ENCODE assay signal across 8 mouse cellular contexts in genomic region chr13:21166936-21167909, GRCm38 (mm10). TPM values are rescaled to one million over a fixed set of nuclear protein-coding genes. Genes with fewer than 3 reads are reported as not detected.
DNase-seq lines count a peak whose midpoint lies in the region; ATAC-seq and TF ChIP-seq lines count a peak whose summit lies in the region.

No protein-coding gene starts in this region.

- H3K27me3 ChIP-seq in forebrain, embryonic 11.5 days (ENCODE audit: control insufficient read depth, insufficient read depth, low read length) = no peaks in the 10 kb centered on the region
- no peaks in the 10 kb centered on the region for H3K27me3 ChIP-seq in heart, embryonic 16.5 days (ENCODE audit: control insufficient read depth, insufficient read depth, low read length)
- H3K27me3 ChIP-seq in neural tube, embryonic 14.5 days (ENCODE audit: control insufficient read depth, insufficient read depth, low read length) = no peaks in the 10 kb centered on the region
- no peaks in the 10 kb centered on the region for H3K27me3 ChIP-seq in thymus, adult 2 months (ENCODE audit: control insufficient read depth, insufficient read depth, low read length)

- H3K9me3 ChIP-seq in forebrain, embryonic 11.5 days (ENCODE audit: control insufficient read depth, low read length) = no peaks in the 10 kb centered on the region
- no peaks in the 10 kb centered on the region for H3K9me3 ChIP-seq in heart, embryonic 16.5 days (replicated peaks; ENCODE audit: control insufficient read depth, low read length)
- no peaks in the 10 kb centered on the region for H3K9me3 ChIP-seq in neural tube, embryonic 14.5 days (ENCODE audit: control insufficient read depth, low read length)

- no peak for TF ChIP-seq POLR2A in thymus, adult 2 months (IDR thresholded peaks at IDR 0.05; ENCODE audit: control insufficient read depth, extremely low read depth, insufficient read depth, low read length, poor library complexity)

- DNase-seq in ES-CJ7 (ENCODE audit: low read depth, low spot score) = peak; percentile 87
- DNase-seq in c-Kit-positive CD71-positive TER-119-negative erythroid progenitor cells, embryonic 14.5 days (ENCODE audit: low read depth) = peak; percentile 76
- DNase-seq in forebrain, embryonic 11.5 days (ENCODE audit: low spot score) = peak; percentile 87
- DNase-seq in kidney, postnatal 25 days = peak; percentile 77 to 83
- DNase-seq in lung, adult 18-20 months = peak; percentile 76 to 81
- DNase-seq in thymus, adult 2 months = peak; percentile 85

- H3K36me3 ChIP-seq in forebrain, embryonic 11.5 days (ENCODE audit: control insufficient read depth, insufficient read depth, low read length) = no peaks in the 10 kb centered on the region
- H3K36me3 ChIP-seq in heart, embryonic 16.5 days (ENCODE audit: control insufficient read depth, insufficient read depth) = no peaks in the 10 kb centered on the region
- H3K36me3 ChIP-seq in neural tube, embryonic 14.5 days (ENCODE audit: control insufficient read depth, insufficient read depth, low read length) = no peaks in the 10 kb centered on the region
- no peaks in the 10 kb centered on the region for H3K36me3 ChIP-seq in thymus, adult 2 months (ENCODE audit: control insufficient read depth, insufficient read depth, low read length)

- ATAC-seq in forebrain, embryonic 11.5 days (replicated peaks; ENCODE audit: low FRiP score) = peak; percentile 60
- ATAC-seq in heart, embryonic 16.5 days (replicated peaks; ENCODE audit: extremely low read depth, insufficient read depth, low FRiP score) = peak; percentile 56
- ATAC-seq in neural tube, embryonic 14.5 days (ENCODE audit: low read depth) = peak; percentile 54

- no peak for TF ChIP-seq CTCF in thymus, adult 2 months (IDR thresholded peaks at IDR 0.05; ENCODE audit: borderline replicate concordance, control insufficient read depth, extremely low read depth, insufficient read depth, low read length, poor library complexity)

- peak overlapping the region; percentile 50 for H3K4me3 ChIP-seq in forebrain, embryonic 11.5 days (ENCODE audit: low read depth, low read length)
- H3K4me3 ChIP-seq in heart, embryonic 16.5 days (ENCODE audit: low read length) = peak overlapping the region; percentile 77
- peak overlapping the region; percentile 54 for H3K4me3 ChIP-seq in neural tube, embryonic 14.5 days (ENCODE audit: low read depth, low read length)
- H3K4me3 ChIP-seq in thymus, adult 2 months (ENCODE audit: control insufficient read depth, insufficient read depth, low read length) = no peak overlapping the region

- H3K27ac ChIP-seq in forebrain, embryonic 11.5 days (ENCODE audit: low read depth, low read length) = no peak overlapping the region
- peak overlapping the region; percentile 63 for H3K27ac ChIP-seq in heart, embryonic 16.5 days (ENCODE audit: low read length)
- 0 out of 2 replicates have a peak overlapping the region, but pooled peaks have one; percentile 22 for H3K27ac ChIP-seq in neural tube, embryonic 14.5 days (ENCODE audit: low read depth, low read length)
- no peak overlapping the region for H3K27ac ChIP-seq in thymus, adult 2 months (ENCODE audit: control insufficient read depth, insufficient read depth, low read length)

- 2% methylated on average over 27 of the region's 27 CpGs for whole genome bisulfite sequencing in forebrain, embryonic 11.5 days
- 1% methylated on average over 27 of the region's 27 CpGs for WGBS in heart, embryonic 16.5 days
- under 1% methylated on average over 27 of the region's 27 CpGs for WGBS in neural tube, embryonic 14.5 days
- under 1% methylated on average over 27 of the region's 27 CpGs for WGBS in thymus, adult 2 months

- H3K4me2 ChIP-seq in forebrain, embryonic 11.5 days (ENCODE audit: low read depth, low read length, severe bottlenecking) = peak overlapping the region; percentile 50
- H3K4me2 ChIP-seq in heart, embryonic 16.5 days (ENCODE audit: low read depth, low read length) = peak overlapping the region; percentile 94
- peak overlapping the region; percentile 95 for H3K4me2 ChIP-seq in neural tube, embryonic 14.5 days (ENCODE audit: low read depth, low read length)

- H3K9ac ChIP-seq in forebrain, embryonic 11.5 days (ENCODE audit: low read length) = peak overlapping the region; percentile 55
- H3K9ac ChIP-seq in heart, embryonic 16.5 days (ENCODE audit: low read length) = peak overlapping the region; percentile 70
- no peak overlapping the region; the same call in 1 of the 2 replicates for H3K9ac ChIP-seq in neural tube, embryonic 14.5 days (replicated peaks; ENCODE audit: low read depth, low read length)

- peaks cover 3% of the 10 kb centered on the region; the same call in 1 of the 2 replicates for H3K4me1 ChIP-seq in forebrain, embryonic 11.5 days (replicated peaks; ENCODE audit: control insufficient read depth, insufficient read depth, low read length)
- H3K4me1 ChIP-seq in heart, embryonic 16.5 days (ENCODE audit: control insufficient read depth, insufficient read depth, low read length) = peaks cover 7% of the 10 kb centered on the region; the same call in 1 of the 2 replicates
- peaks cover 7% of the 10 kb centered on the region; the same call in 1 of the 2 replicates for H3K4me1 ChIP-seq in neural tube, embryonic 14.5 days (ENCODE audit: control insufficient read depth, insufficient read depth, low read length)
- H3K4me1 ChIP-seq in thymus, adult 2 months (replicated peaks; ENCODE audit: control insufficient read depth, insufficient read depth, low read length) = peaks cover 5% of the 10 kb centered on the region

RNA-seq across cellular contexts. Expression of gene Trim27, which starts 12.0 kb away (rescaled TPM):
- 178 and 183 TPM in 2 replicates for polyA plus RNA-seq in forebrain, embryonic 11.5 days (2014; fragmentation: Nextera tagmentation; extraction: Ambion mirVana)
- polyA plus RNA-seq in heart, embryonic 16.5 days (2015; fragmentation: Nextera tagmentation; extraction: Ambion mirVana) = 72.4 and 72.8 TPM in 2 replicates
- polyA plus RNA-seq in neural tube, embryonic 14.5 days (2014; fragmentation: Nextera tagmentation; extraction: Ambion mirVana) = 68.2 and 87.9 TPM in 2 replicates
- 131 and 200 TPM in 2 replicates for polyA plus RNA-seq in thymus, adult 2 months (2012; rRNA removed)

RNA-seq across cellular contexts. Expression of gene Olfr1368, which starts 21.6 kb away (rescaled TPM):
- not detected in 2 replicates for polyA plus RNA-seq in forebrain, embryonic 11.5 days (2014; fragmentation: Nextera tagmentation; extraction: Ambion mirVana)
- polyA plus RNA-seq in heart, embryonic 16.5 days (2015; fragmentation: Nextera tagmentation; extraction: Ambion mirVana) = not detected in 2 replicates
- not detected in 2 replicates for polyA plus RNA-seq in neural tube, embryonic 14.5 days (2014; fragmentation: Nextera tagmentation; extraction: Ambion mirVana)
- not detected in 2 replicates for polyA plus RNA-seq in thymus, adult 2 months (2012; rRNA removed)

RNA-seq across cellular contexts. Expression of gene Olfr263, which starts 37.8 kb away (rescaled TPM):
- not detected in 2 replicates for polyA plus RNA-seq in forebrain, embryonic 11.5 days (2014; fragmentation: Nextera tagmentation; extraction: Ambion mirVana)
- not detected in 2 replicates for polyA plus RNA-seq in heart, embryonic 16.5 days (2015; fragmentation: Nextera tagmentation; extraction: Ambion mirVana)
- not detected in 2 replicates for polyA plus RNA-seq in neural tube, embryonic 14.5 days (2014; fragmentation: Nextera tagmentation; extraction: Ambion mirVana)
- not detected in 2 replicates for polyA plus RNA-seq in thymus, adult 2 months (2012; rRNA removed)

RNA-seq across cellular contexts. Expression of gene Olfr1369-ps1, which starts 55.9 kb away (rescaled TPM):
- polyA plus RNA-seq in forebrain, embryonic 11.5 days (2014; fragmentation: Nextera tagmentation; extraction: Ambion mirVana) = not detected in 2 replicates
- 0.04 TPM in 1 of 2 replicates, not detected in the other for polyA plus RNA-seq in heart, embryonic 16.5 days (2015; fragmentation: Nextera tagmentation; extraction: Ambion mirVana)
- polyA plus RNA-seq in neural tube, embryonic 14.5 days (2014; fragmentation: Nextera tagmentation; extraction: Ambion mirVana) = not detected in 2 replicates
- polyA plus RNA-seq in thymus, adult 2 months (2012; rRNA removed) = not detected in 2 replicates

Comparison
In these comparisons a context has a peak if more than half of its experiments do, and no peak if none do; other contexts are left out.
1. H3K27ac ChIP-seq: peak in heart, embryonic 16.5 days (single experiment) and neural tube, embryonic 14.5 days (single experiment); none in forebrain, embryonic 11.5 days (single experiment) and thymus, adult 2 months (single experiment).
2. Peak in every context shown above with its lines, with median percentiles within 50 percentile points of each other: DNase-seq, ATAC-seq and H3K4me2 ChIP-seq.